Mouse (Mus musculus) forebrain, embryonic 15.5 days (tissue): ENCODE measurements at regions not wholly inside any gene's neighbourhood (a gene's known extent, or its start where the extent isn't known, plus 50 kb on each side); places are given as distances from the start of the nearest gene placed in this dataset.

Experiments used
- ATAC-seq: fragments of 200-750 bp; cut with Nextera tagmentation; replicated peaks from 2 replicates; pipeline ENCODE4 v1.8.0; 2017; ENCODE audit warnings: mild to moderate bottlenecking, moderate TSS enrichment, moderate library complexity
- H3K27ac ChIP-seq: fragments of 300-500 bp; sonication (generic); replicated peaks from 2 replicates; pipeline ENCODE4 v1.5.1; 2015; ENCODE audit warnings: mild to moderate bottlenecking, inconsistent platforms
- H3K27me3 ChIP-seq: fragments of 300-500 bp; sonication (generic); 2 replicates; pipeline ENCODE4 v1.6.1; 2015; ENCODE audit warnings: inconsistent platforms
- H3K36me3 ChIP-seq: fragments of 300-500 bp; sonication (generic); 2 replicates; pipeline ENCODE4 v1.6.1; 2015; ENCODE audit warnings: mild to moderate bottlenecking, inconsistent platforms
- H3K4me1 ChIP-seq: fragments of 300-500 bp; sonication (generic); 2 replicates; pipeline ENCODE4 v1.6.1; 2015; ENCODE audit warnings: inconsistent platforms
- H3K4me2 ChIP-seq: fragments of 300-500 bp; sonication (generic); replicated peaks from 2 replicates; pipeline ENCODE4 v1.6.1; 2015; ENCODE audit warnings: mild to moderate bottlenecking, inconsistent platforms
- H3K4me3 ChIP-seq: fragments of 300-500 bp; sonication (generic); 2 replicates; pipeline ENCODE4 v1.5.1; 2015; ENCODE audit warnings: mild to moderate bottlenecking, inconsistent platforms
- H3K9ac ChIP-seq: fragments of 300-500 bp; sonication (generic); replicated peaks from 2 replicates; pipeline ENCODE4 v1.6.1; 2015; ENCODE audit warnings: mild to moderate bottlenecking, inconsistent platforms
- H3K9me3 ChIP-seq: fragments of 300-500 bp; sonication (generic); 2 replicates; pipeline ENCODE4 v1.6.1; 2016; ENCODE audit warnings: inconsistent platforms
- WGBS: fragments of 180-500 bp; shearing (Covaris S2); methylation state at CpG from one replicate; pipeline ENCODE4 v1.1.7; 2015; ENCODE audit warnings: mixed read lengths; 5-methylcytosine and 5-hydroxymethylcytosine counted together

DNA sequence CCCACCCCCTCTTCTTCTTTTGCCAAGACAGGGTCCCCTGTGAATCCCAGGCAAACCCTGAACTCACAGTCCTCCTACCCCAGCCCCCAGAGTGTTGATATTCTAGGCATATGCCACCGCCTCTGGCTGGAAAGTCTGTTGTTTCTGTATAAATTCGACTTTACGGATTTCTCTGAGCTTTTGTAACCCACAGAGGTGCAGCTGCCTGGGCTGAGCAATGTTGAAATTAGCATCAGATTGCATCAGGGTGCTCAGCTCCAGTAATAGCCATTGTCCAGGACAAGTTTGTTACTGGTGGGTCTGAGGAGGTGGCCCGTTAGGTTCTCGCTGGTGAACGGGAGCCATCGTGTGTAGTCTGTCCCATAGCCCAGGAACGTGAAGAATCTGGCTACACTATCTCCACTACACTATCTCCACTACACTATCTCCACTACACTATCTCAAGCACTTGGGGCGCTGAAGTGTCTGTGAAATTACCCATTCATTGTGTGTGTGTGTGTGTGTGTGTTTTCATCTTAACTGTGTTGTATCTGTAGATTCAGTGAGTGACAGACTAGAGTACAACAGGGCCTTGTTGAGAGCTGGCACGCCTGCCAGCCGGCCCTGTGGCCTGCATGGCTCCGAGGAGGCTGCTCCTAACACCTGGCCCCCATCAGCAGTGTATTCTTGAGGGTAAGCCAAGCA is 92.4 kb upstream of the Hnrnpk start:
- no peak overlapping the region for H3K9ac ChIP-seq
- peaks cover 17% of the 10 kb centered on the region for H3K4me1 ChIP-seq
- H3K9me3 ChIP-seq = no peaks in the 10 kb centered on the region
- 43% methylated on average over 12 of the region's 12 CpGs for WGBS
- H3K27me3 ChIP-seq = no peaks in the 10 kb centered on the region
- no peak overlapping the region for H3K4me3 ChIP-seq
- no peak overlapping the region for H3K4me2 ChIP-seq
- no peaks in the 10 kb centered on the region for H3K36me3 ChIP-seq
- 0 out of 2 replicates have a peak, but pooled peaks have one; percentile 19 for ATAC-seq
- peak overlapping the region; percentile 4; the same call in 1 of the 2 replicates for H3K27ac ChIP-seq

DNA sequence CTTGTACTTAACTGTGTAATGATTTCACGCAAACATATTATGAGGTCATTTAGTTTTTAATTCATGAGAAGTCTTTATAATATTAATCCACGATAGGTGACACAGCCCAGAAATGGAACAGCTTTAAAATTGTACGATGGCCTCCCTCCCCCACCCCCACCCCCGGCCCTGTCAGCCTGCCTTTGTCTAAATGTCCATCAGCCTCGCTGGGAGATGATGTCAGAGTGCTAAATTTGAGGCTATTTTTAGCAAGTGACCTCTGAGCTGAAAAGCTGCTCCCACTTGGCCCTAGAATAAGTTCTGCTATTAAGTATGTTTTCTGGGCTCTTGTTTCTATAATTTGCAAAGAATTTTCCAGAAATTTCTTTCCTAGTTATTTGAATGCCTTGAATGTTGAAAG is 91.6 kb upstream of the Hnrnpk start:
- peaks cover 17% of the 10 kb centered on the region for H3K4me1 ChIP-seq
- no peak overlapping the region for H3K4me3 ChIP-seq
- no peak overlapping the region for H3K4me2 ChIP-seq
- H3K36me3 ChIP-seq = no peaks in the 10 kb centered on the region
- 29% methylated on average over 5 of the region's 5 CpGs for WGBS
- no peaks in the 10 kb centered on the region for H3K9me3 ChIP-seq
- H3K27ac ChIP-seq = no peak overlapping the region
- H3K27me3 ChIP-seq = no peaks in the 10 kb centered on the region
- ATAC-seq = no peak
- H3K9ac ChIP-seq = no peak overlapping the region

DNA sequence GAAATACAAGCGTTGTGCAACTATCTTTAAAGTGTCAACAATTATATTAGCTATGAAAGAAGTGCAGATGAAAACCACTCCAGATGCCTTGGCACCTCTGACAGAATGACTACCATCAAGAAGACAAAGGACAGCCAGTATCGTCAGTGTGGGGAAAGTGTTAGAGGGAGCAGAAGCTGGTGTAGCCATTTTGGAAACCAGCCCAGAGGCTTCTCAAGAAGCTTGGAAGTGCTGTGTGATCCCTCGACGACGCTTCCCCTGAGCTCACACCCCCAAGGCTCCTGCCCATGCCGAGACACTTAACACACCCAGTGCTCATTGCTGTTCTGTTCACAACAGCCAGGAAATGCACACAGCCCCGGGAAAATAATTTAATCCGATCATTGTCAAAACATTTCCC is 87.7 kb upstream of the Hnrnpk start:
- peaks cover 18% of the 10 kb centered on the region for H3K4me1 ChIP-seq
- H3K4me2 ChIP-seq = no peak overlapping the region
- H3K27me3 ChIP-seq = no peaks in the 10 kb centered on the region
- H3K9me3 ChIP-seq = no peaks in the 10 kb centered on the region
- no peak overlapping the region for H3K4me3 ChIP-seq
- no peak for ATAC-seq
- H3K9ac ChIP-seq = no peak overlapping the region
- H3K27ac ChIP-seq = no peak overlapping the region
- H3K36me3 ChIP-seq = no peaks in the 10 kb centered on the region
- 40% methylated on average over 8 of the region's 8 CpGs for WGBS

DNA sequence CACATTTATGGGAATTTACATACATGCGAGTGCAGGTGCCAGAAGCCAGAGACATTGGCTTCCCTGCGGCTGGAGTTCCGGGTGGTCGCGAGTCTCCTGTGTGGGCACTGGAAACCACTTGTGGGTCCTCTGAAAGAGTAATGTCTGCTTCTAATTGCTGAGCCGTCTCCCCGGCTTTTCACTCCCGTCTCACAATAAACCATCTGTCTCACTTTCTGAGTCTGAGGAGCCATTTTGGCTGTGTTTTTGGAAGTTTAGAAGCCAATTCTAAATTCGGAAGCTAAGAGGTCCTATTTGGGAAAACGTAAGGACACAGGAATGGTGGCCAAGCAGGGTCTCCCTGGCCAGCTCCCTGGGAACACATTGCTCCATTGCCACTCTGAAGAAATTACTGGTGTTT is 81.9 kb upstream of the Hnrnpk start:
- H3K9me3 ChIP-seq = no peaks in the 10 kb centered on the region
- ATAC-seq = no peak
- H3K9ac ChIP-seq = no peak overlapping the region
- no peak overlapping the region for H3K27ac ChIP-seq
- peaks cover 9% of the 10 kb centered on the region for H3K4me1 ChIP-seq
- no peaks in the 10 kb centered on the region for H3K36me3 ChIP-seq
- no peaks in the 10 kb centered on the region for H3K27me3 ChIP-seq
- H3K4me3 ChIP-seq = no peak overlapping the region
- no peak overlapping the region for H3K4me2 ChIP-seq
- WGBS = 44% methylated on average over 10 of the region's 10 CpGs

DNA sequence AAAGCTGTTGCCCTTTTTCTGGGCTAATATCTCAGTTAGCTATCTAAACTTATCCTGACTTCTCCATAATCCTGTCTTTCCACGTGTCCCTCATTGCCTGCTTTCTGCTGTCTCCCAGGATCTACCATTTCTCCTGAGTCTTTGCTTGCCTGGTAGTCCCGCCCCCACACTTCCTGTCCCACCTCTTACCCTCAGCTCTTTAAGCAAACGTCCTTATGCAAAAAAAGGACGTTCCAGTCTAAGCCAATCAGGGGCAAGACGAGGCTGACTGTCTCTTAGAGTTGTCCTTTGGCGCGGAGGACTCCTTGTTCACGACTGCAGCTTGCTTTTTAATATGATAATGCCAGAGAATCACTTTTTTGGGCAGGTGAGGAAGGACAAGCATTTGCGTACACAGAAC is 79.6 kb upstream of the Hnrnpk start:
- no peak overlapping the region for H3K4me2 ChIP-seq
- H3K9ac ChIP-seq = no peak overlapping the region
- H3K4me1 ChIP-seq = peaks cover 9% of the 10 kb centered on the region
- ATAC-seq = no peak
- no peaks in the 10 kb centered on the region for H3K9me3 ChIP-seq
- no peaks in the 10 kb centered on the region for H3K27me3 ChIP-seq
- 67% methylated on average over 9 of the region's 9 CpGs for WGBS
- no peak overlapping the region for H3K4me3 ChIP-seq
- H3K36me3 ChIP-seq = no peaks in the 10 kb centered on the region
- H3K27ac ChIP-seq = no peak overlapping the region

DNA sequence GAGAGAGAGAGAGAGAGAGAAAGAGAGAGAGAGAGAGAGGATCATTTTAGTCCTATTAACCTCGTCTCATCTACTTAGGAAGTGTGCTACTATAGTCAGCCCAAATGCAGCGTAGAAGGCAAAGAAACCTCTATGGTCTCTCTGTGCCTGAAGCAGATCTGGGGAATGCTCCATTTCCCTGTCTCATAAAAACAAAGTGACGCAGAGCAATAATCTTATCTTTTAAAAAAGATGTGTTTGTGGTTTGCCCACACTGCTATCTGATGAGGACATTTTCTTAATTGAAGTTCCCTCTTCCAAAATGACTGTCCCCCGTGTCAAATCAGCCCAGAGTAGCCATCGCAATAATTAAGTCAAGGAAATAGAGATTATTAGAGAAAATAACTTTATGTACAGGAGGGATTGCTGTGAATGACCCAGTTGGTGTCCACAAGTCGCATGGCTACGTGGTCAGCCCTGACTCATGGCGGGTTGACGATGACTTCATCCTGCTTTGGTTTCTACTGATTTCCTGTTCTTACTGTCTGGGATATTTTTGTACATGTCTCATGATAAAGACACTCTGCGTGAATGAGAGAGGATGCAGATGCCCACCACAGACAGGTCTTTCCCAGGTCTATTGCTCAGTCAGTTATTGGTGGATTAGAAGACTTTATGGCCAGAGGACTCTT is 77.9 kb upstream of the Hnrnpk start:
- 81% methylated on average over 10 of the region's 10 CpGs for WGBS
- Histone ChIP-seq H3K27ac (no peak overlapping the region), H3K4me3 (no peak overlapping the region), H3K4me2 (no peak overlapping the region), H3K36me3 (no peaks in the 10 kb centered on the region), H3K9ac (no peak overlapping the region), H3K27me3 (no peaks in the 10 kb centered on the region), H3K4me1 (peaks cover 3% of the 10 kb centered on the region; the same call in 1 of the 2 replicates), H3K9me3 (no peaks in the 10 kb centered on the region)
- no peak for ATAC-seq

DNA sequence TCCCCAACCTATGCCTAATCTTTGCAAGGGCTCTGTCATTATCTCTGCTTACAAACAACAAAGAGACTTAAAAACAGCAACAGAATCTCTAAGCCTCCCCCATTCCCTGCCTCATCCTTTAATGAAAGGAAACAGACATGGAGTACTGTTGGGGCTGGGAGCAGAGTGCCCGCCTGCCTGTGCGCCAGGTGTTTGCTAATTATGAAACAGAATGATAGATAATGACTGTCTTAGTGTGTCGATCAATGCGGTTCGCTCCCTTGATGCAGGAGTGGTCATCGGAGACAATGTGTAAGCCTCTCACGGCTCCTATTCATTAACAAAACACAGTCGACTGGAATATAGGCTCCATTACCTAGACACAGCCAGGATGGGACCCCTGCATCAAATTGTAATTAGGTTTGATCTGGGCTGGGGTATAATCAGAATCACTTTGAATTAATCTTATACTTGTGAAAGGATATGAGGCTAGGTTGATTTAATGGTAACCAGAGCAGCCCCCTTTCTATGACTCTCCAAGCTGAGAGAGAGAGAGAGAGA is 77.3 kb upstream of the Hnrnpk start:
- Histone ChIP-seq H3K9ac (no peak overlapping the region), H3K36me3 (no peaks in the 10 kb centered on the region), H3K27me3 (no peaks in the 10 kb centered on the region), H3K4me1 (peaks cover 3% of the 10 kb centered on the region; the same call in 1 of the 2 replicates), H3K9me3 (no peaks in the 10 kb centered on the region), H3K4me2 (no peak overlapping the region), H3K27ac (no peak overlapping the region), H3K4me3 (no peak overlapping the region)
- whole genome bisulfite sequencing = 39% methylated on average over 8 of the region's 8 CpGs
- no peak for ATAC-seq

DNA sequence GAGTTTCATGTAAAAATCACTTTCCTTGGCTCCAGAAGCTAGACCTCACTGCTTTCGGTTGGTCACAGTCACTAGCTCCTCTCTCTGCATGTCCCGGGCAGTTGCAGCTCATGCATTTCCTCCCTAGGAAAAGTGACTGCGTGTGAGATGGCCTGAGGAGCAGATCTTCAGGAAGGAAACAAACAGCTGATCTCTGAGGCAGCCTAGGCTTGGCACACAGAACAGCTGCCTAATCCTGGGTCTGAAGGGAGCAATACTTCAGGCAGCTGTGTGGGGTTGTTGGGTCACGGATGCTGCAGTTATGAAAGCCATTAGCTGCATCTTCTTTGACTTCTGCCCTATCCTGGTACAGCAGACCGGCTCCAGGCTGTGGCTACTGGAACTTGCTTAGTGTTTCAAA is 75.3 kb upstream of the Hnrnpk start:
- 81% methylated on average over 5 of the region's 5 CpGs for WGBS
- no peak overlapping the region for H3K27ac ChIP-seq
- no peak for ATAC-seq
- no peaks in the 10 kb centered on the region for H3K9me3 ChIP-seq
- H3K27me3 ChIP-seq = no peaks in the 10 kb centered on the region
- H3K4me1 ChIP-seq = peaks cover 3% of the 10 kb centered on the region; the same call in 1 of the 2 replicates
- no peak overlapping the region for H3K4me2 ChIP-seq
- no peaks in the 10 kb centered on the region for H3K36me3 ChIP-seq
- no peak overlapping the region for H3K4me3 ChIP-seq
- H3K9ac ChIP-seq = no peak overlapping the region

DNA sequence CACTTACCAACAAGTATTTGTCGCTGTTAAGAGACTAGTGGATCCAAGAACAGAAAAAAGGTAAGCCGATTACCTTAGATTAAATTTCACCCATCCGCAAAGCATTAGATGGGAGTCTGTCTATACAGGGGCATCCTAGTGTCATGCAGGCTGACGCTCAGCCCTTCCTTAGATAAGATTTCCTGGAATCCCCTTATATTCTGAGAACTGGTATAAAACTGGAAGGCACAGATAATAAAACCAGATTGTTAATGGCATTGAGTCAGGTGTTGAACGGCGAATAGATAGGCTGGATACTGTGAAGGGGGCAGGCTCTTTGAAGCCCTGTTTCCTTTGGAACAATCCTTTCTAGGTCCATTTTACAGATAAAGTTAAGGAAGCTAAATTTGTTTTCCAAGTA is 74.1 kb upstream of the Hnrnpk start:
- no peak overlapping the region for H3K27ac ChIP-seq
- peaks cover 6% of the 10 kb centered on the region; the same call in 1 of the 2 replicates for H3K27me3 ChIP-seq
- no peak overlapping the region for H3K4me3 ChIP-seq
- peaks cover 7% of the 10 kb centered on the region; the same call in 1 of the 2 replicates for H3K4me1 ChIP-seq
- WGBS = 94% methylated on average over 6 of the region's 6 CpGs
- no peak overlapping the region for H3K4me2 ChIP-seq
- ATAC-seq = no peak
- H3K36me3 ChIP-seq = no peaks in the 10 kb centered on the region
- H3K9ac ChIP-seq = no peak overlapping the region
- H3K9me3 ChIP-seq = no peaks in the 10 kb centered on the region

DNA sequence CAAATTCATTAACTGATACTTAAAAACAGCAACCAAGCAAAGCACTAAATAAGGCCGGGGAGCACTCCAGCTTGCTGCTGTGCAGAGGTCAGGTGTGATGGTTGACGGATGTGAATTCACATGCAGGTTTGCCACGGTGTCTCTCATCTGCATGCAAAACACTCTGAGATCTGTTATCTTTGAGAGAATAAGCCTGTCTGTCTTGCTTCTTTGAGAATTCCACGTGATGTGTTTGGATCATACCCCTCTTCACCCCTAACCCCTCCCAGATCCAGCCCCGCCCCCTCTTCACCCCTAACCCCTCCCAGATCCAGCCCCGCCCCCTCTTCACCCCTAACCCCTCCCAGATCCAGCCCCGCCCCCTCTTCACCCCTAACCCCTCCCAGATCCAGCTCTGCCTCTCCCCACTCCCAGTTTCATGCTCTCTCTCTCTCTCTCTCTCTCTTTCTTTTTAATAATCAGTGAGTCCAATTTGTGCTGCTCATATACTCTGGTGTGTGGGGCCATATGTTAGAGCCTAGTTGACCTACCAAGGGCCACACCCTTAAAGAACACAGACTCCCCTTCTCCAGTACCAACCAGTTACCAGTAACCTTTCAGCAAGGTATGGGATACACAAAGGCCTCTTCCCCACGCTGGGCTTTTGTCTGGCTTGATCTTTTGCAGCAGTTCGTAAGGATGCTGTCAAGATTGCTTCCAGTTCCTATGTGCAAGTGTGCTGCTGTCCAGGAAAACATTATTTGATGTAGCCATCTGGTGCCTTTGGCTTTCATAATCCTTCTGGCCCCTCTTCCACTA is 73.1 kb upstream of the Hnrnpk start:
- WGBS = 31% methylated on average over 8 of the region's 9 CpGs
- Histone ChIP-seq H3K36me3 (no peaks in the 10 kb centered on the region), H3K4me3 (no peak overlapping the region), H3K4me1 (peaks cover 16% of the 10 kb centered on the region), H3K27ac (no peak overlapping the region), H3K9me3 (no peaks in the 10 kb centered on the region), H3K4me2 (no peak overlapping the region), H3K27me3 (peaks cover 6% of the 10 kb centered on the region; the same call in 1 of the 2 replicates), H3K9ac (no peak overlapping the region)
- ATAC-seq = no peak

DNA sequence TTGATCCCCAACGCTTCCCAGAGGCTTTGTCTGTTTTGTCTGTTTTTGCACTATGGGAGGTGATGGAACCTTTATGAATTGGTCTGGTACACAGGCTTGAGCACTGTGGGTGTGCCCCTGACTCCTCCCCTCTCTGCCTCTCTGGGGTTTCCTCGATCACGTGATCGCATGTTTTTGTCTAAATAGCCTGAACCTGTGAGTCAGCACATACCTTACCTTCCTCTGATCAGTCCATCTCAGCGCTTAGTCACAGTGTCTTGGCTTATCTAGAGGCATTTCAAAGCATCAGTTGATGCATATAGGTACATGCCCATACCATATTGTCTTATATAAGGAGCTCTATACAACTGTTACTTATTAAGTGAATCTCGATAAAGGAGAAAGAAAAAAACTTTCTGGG is 72.4 kb upstream of the Hnrnpk start:
- H3K4me3 ChIP-seq = no peak overlapping the region
- H3K4me1 ChIP-seq = peaks cover 19% of the 10 kb centered on the region
- H3K4me2 ChIP-seq = no peak overlapping the region
- H3K36me3 ChIP-seq = no peaks in the 10 kb centered on the region
- ATAC-seq = no peak
- no peak overlapping the region for H3K27ac ChIP-seq
- no peak overlapping the region for H3K9ac ChIP-seq
- H3K9me3 ChIP-seq = no peaks in the 10 kb centered on the region
- WGBS = 41% methylated on average over 6 of the region's 6 CpGs
- H3K27me3 ChIP-seq = peaks cover 6% of the 10 kb centered on the region; the same call in 1 of the 2 replicates

DNA sequence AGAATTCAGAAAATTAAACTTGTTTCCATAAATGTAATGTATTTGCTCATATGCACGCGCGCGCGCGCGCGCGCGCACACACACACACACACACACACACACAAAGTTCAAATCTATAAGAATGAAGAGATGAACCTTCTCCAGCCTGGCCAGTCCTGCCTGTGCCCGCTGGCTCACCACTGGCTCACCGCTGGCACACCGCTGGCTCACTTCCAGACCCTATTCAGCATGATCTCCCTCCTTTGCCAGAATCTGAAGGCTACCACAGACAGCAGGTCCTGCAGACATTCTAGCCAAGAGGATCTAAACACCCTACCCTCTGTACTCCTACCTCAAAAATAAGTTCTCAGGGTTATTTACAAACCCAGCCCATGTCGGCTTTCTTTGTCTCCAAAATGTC is 69.3 kb upstream of the Hnrnpk start:
- 64% methylated on average over 14 of the region's 14 CpGs for WGBS
- H3K4me2 ChIP-seq = no peak overlapping the region
- ATAC-seq = no peak

More for the DNA sequence above, 69.3 kb upstream of the Hnrnpk start:
- H3K27ac ChIP-seq = no peak overlapping the region
- no peak overlapping the region for H3K9ac ChIP-seq
- H3K4me3 ChIP-seq = no peak overlapping the region
- H3K4me1 ChIP-seq = peaks cover 16% of the 10 kb centered on the region
- H3K36me3 ChIP-seq = no peaks in the 10 kb centered on the region
- H3K9me3 ChIP-seq = no peaks in the 10 kb centered on the region
- H3K27me3 ChIP-seq = peaks cover 6% of the 10 kb centered on the region; the same call in 1 of the 2 replicates
